Mouse (Mus musculus): ENCODE results near the gene Nfkb1.

The Nfkb1 gene

GRCm38 (mm10) chr3:135691191-135692131, at the start of gene Nfkb1:
Nfkb1 (minus strand) TSS chr3:135691547.
- peak; percentile 74 to 80 for DNase-seq

GRCm38 (mm10) chr3:135740711-135741110, 49.4 kb upstream of the Nfkb1 start:
- DNase-seq = no peak

GRCm38 (mm10) chr3:135734736-135735135, 43.4 kb upstream of the Nfkb1 start:
- DNase-seq = no peak

DNA sequence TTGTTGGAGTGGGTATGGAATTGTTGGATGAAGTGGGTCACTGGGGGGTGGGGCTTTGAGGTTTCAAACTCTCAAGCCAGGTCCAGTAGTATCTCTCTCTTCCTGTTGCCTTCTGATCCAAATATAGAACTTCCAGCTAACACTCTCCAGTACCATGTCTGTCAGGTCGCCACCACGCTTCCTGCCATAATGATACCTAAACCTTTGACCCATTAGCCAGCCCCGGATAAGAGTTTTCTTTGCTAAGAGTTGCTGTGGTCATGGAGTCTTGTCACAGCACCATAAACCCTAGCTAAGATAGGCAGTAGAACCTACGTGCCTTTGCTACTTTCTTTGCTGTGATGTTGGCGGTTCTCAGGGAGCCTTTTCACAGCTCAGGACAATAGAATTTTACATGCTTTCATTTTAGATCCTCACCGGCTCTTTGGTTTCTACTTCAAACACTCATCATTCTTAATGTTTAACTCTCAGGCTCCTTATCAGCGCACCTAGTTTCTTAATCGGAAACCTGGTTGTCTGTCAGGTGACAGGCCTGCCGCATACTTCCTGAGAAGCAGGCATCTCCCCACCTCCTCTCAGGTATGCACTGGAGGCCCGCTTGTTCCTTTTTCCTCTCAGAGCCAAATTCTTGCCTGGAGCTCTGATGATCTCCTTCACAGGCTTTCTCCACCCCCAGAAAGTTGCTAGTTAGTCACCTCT, 41.5 kb upstream of the Nfkb1 start:
- DNase-seq = no peak

GRCm38 (mm10) chr3:135731292-135732047, 40.1 kb upstream of the Nfkb1 start:
- peak; percentile 83 to 94 for DNase-seq

DNA sequence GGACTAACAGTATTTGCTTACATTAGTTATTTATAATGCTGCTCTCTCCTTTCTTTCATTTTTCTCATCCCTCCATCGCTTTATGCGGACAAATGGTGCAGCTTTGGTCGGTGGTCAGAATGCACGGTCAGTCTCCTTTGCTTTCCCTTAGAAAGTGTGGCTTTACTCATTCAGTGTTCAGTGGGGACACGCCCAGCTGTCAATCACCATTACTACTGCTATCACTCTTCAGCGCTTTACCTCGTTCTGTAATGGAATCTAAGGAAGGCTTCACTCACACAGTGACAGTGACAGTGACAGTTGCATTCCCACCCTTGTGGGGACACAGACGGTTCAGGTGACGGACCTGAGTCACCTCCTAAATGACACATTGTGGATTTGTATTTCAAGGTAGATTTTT, 39.4 kb upstream of the Nfkb1 start:
- DNase-seq = peak; percentile 9 to 19

DNA sequence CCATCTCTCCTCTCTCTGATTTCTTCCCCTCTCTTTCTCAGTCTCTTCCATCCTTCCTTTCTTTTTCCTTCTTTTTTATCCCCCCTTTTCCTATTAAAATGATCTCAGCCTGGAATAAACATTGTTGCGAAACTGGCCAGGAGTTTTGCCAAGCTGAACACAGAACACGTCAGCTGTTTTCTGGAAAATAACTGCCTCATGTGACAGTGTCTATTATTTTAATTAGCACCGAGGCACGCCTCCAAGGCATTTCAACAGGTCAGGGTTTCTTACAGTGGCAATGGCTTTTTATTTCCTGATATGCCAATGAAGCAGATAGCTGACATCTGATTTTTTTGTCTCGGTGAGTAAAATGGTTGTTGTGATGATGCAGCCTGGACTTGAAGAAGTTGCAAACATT, 38.2 kb upstream of the Nfkb1 start:
- no peak for DNase-seq

DNA sequence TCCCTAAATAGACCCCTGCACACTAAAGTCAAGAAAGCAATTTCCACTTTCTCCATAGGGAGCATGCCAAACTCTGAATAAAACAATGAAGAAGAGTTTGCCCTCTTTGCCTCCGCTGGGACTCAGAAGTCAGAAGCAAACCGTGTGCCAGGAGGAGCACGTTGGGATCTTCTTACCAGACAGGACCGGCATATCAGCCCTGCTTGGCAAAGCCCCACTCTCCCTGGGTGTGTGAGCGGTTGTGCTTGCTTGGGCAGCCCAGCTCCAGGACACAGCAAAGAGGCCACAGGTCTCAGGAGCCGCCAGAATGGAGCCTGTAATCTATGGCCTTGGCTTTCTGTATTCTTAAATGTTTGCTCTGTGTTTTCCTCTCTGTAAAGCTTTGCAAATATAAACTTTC, 37.6 kb upstream of the Nfkb1 start:
- no peak for DNase-seq

- DNase-seq = no peak
Observed at GRCm38 (mm10) chr3:135727339-135727738, 36.0 kb upstream of the Nfkb1 start.

GRCm38 (mm10) chr3:135726521-135727275, 35.4 kb upstream of the Nfkb1 start:
- DNase-seq = no peak

- peak in 1 of 2 experiments; percentile 15 for DNase-seq
Observed at GRCm38 (mm10) chr3:135726023-135726422, 34.7 kb upstream of the Nfkb1 start.

- no peak for DNase-seq
Observed at GRCm38 (mm10) chr3:135722104-135722503, 30.8 kb upstream of the Nfkb1 start.

DNA sequence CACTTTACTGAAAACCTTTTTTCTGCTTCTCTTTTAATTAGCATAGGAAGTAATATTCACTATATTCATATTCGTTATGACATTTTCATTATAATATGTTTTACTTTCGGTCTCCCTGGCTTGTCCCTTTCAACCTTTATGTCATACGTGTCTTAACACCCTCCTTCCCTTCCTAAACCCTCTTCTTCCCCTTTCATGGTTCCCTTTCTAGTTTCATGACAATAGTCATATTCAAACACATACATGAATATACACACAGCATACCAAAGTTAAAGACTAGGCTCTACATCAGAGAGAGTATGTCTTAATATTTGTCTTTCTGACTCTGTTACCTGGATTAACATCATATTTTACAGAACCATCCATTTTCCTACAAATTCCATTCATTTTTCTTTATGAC, 28.6 kb upstream of the Nfkb1 start:
- DNase-seq = no peak

DNA sequence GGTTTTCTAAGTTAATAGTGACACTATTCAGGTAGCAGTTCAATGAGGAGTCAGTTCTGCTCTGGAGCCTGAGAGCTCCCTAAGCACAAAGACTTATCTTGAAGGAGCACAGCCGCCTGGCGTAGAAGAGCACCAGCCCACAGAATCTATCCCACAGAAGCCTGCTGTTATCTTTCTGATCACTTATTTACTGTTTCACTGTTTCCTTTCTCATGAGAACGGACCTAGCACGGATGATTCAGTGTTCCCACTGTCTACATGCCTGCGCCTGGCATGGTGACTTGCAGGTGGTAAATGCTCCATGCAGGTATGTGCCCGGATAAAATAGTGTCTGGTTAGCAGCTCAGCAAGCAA, 27.8 kb upstream of the Nfkb1 start:
- DNase-seq = no peak

DNA sequence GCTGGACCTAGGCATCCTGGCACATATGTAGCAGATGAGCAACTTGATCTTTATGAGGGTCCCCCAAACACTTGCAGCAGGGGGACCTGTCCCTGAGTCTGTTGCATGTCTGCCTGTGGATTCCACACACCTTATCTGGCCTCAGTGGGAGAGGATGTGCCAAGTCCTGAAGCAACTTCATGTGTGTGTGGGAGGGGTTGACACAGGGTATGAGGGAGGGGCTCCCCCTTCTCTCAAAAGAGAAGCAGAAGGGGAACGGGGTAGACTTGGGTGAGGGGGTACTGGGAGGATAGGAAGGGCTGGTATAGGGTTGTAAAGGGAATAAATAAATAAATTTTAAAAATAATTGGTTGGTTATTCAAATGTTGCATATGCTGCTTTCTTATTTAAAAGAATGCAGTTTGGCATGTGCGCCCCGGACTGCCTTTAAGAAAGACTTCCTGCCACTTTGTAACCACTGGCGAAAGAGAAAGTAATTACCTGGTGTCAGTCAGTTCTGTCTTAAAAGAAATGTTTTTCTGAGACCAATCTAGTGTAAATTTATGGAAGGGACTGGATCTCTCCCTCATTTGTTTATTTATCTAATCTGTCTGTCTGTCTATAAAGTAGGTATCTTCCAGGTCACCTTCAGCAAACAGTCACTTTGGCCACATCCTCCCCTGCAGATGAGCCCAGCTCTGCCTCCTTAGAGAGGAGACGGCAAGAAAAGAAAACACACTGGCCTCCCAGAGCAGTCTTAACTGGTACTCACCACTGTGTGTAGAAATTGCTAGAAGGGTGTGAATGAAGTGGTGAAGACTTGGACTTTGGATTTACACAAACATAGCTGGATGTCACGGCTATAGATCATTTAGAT, 27.2 kb upstream of the Nfkb1 start:
- no peak for DNase-seq

- DNase-seq = peak in 1 of 2 experiments; percentile 36
Observed at GRCm38 (mm10) chr3:135713016-135713950, 21.9 kb upstream of the Nfkb1 start.

GRCm38 (mm10) chr3:135711613-135712012, 20.3 kb upstream of the Nfkb1 start:
- no peak for DNase-seq

- DNase-seq = no peak
Observed at GRCm38 (mm10) chr3:135711040-135711570, 19.8 kb upstream of the Nfkb1 start.

DNA sequence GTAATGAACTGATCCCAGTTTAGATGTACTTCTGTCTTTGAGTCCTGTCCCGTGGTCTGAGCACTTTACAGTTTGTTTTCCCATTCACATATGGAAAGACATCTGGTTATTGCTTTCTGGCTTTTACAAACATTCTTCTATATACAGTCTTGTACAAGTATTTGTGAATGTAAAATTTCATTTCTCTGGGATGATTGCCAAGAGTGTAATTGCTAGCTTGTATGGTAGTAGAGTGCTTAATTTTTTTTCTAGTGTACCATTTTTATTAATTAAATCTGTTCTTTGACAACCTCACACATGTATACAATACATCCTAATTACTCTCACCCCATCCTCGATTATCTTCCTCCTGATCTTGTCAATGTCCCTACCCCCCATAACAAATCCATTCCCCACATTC, 12.0 kb upstream of the Nfkb1 start:
- no peak for DNase-seq

GRCm38 (mm10) chr3:135702658-135703057, 11.3 kb upstream of the Nfkb1 start:
- DNase-seq = no peak

Measured in cerebellum, postnatal 25 days (tissue).